Mouse (Mus musculus) stomach, postnatal 0 days (tissue): ENCODE results near the gene Mal. TPM values are rescaled to one million over a fixed set of nuclear protein-coding genes. Genes with fewer than 3 reads are reported as not detected.

ENCODE experiments used
- ATAC-seq: fragments of 200-750 bp; cut with Nextera tagmentation; 2 replicates; pipeline ENCODE4 v1.8.0; 2017; ENCODE audit not compliant: low FRiP score, low TSS enrichment
- DNase-seq: peaks from one replicate; pipeline ENCODE4 v3.0.0-alpha.2; 2016; ENCODE audit warnings: low spot score
- H3K27ac ChIP-seq: fragments of 300-500 bp; sonication (generic); replicated peaks from 2 replicates; pipeline ENCODE4 v1.5.1; 2014; ENCODE audit warnings: mild to moderate bottlenecking, control low read depth
- H3K27me3 ChIP-seq: fragments of 300-500 bp; sonication (generic); 2 replicates; pipeline ENCODE4 v1.6.1; 2014; ENCODE audit warnings: low read length; ENCODE audit not compliant: control insufficient read depth, insufficient read depth
- H3K36me3 ChIP-seq: fragments of 300-500 bp; sonication (generic); 2 replicates; pipeline ENCODE4 v1.6.1; 2014; ENCODE audit warnings: low read length, mixed read lengths; ENCODE audit not compliant: control insufficient read depth, insufficient read depth
- H3K4me1 ChIP-seq: fragments of 300-500 bp; sonication (generic); replicated peaks from 2 replicates; pipeline ENCODE4 v1.6.1; 2014; ENCODE audit warnings: antibody characterized with exemption; ENCODE audit not compliant: control insufficient read depth, insufficient read depth
- H3K4me2 ChIP-seq: fragments of 300-500 bp; sonication (generic); replicated peaks from 2 replicates; pipeline ENCODE4 v1.6.1; 2014; ENCODE audit warnings: low read depth, mild to moderate bottlenecking, control low read depth, moderate library complexity
- H3K4me3 ChIP-seq: fragments of 300-500 bp; sonication (generic); 2 replicates; pipeline ENCODE4 v1.5.1; 2014; ENCODE audit warnings: low read depth, low read length, control low read depth
- H3K9ac ChIP-seq: fragments of 300-500 bp; sonication (generic); 2 replicates; pipeline ENCODE4 v1.6.1; 2014; ENCODE audit warnings: mild to moderate bottlenecking, low read length, control low read depth, mixed read lengths
- H3K9me3 ChIP-seq: fragments of 300-500 bp; sonication (generic); 2 replicates; pipeline ENCODE4 v1.6.1; 2016; ENCODE audit warnings: low read length; ENCODE audit not compliant: control insufficient read depth
- CTCF ChIP-seq: IDR thresholded peaks from 2 replicates; pipeline ENCODE4 v1.5.1; 2016; ENCODE audit warnings: antibody characterized with exemption, low read depth, mild to moderate bottlenecking, moderate library complexity
- EP300 ChIP-seq: optimal IDR thresholded peaks from 2 replicates; pipeline ENCODE3; 2016; ENCODE audit warnings: antibody characterized with exemption
- WGBS: fragments of 180-500 bp; shearing (Covaris S2); extraction: QIAGEN DNeasy Blood & Tissue Kit; methylation state at CpG from one replicate; pipeline ENCODE4 v1.1.7; 2014; 5-methylcytosine and 5-hydroxymethylcytosine counted together
- polyA plus RNA-seq: library from polyadenylated mRNA; unstranded; fragments of >200 nt; fragmentation: Nextera tagmentation; extraction: Ambion mirVana; gene quantifications from 2 replicates; pipeline ENCODE4 v1.2.1, GENCODE M21; 2015

Gene Mal
- polyA plus RNA-seq, 1 experiment from 2014 or later, result 192 TPM

DNA sequence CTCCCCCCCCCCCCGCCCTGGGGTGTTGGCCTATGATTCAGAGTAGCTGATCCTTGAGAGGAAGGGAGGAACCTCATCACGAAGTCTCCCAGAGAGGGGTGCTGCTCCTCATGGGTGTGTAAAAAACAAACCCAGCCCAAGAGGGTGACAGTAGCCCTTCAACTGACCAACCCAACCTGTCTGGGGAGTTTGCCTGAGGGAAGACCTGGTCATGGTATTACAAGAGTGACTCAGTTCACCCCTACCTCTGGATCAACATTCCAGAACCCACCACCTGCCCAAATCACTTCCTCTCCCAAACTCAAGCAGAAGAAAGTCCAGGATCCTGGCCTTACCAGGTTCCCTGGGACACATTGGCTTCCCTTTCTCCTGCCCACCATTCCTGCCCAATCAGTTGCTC lies 6.2 kb upstream of the Mal start:
- H3K4me1 ChIP-seq, result no peaks in the 10 kb centered on the region
- H3K4me3 ChIP-seq, result no peak overlapping the region
- H3K27ac ChIP-seq, result no peak overlapping the region
- WGBS, result 40% methylated on average over 1 of the region's 2 CpGs
- H3K27me3 ChIP-seq, result no peaks in the 10 kb centered on the region
- no peak for DNase-seq
- no peaks in the 10 kb centered on the region for H3K36me3 ChIP-seq
- H3K9ac ChIP-seq, result no peak overlapping the region
- no peak overlapping the region for H3K4me2 ChIP-seq
- ATAC-seq, result 0 out of 2 replicates have a peak, but pooled peaks have one; percentile 30
- no peaks in the 10 kb centered on the region for H3K9me3 ChIP-seq
- no peak for TF ChIP-seq CTCF
- TF ChIP-seq EP300, result no peak

GRCm38 (mm10) chr2:127655419-127655818 lies 1.1 kb downstream of the Mal start:
- Histone ChIP-seq H3K36me3 (no peaks in the 10 kb centered on the region), H3K4me2 (peak overlapping the region; percentile 70), H3K4me3 (peak overlapping the region; percentile 43), H3K27ac (peak overlapping the region; percentile 73), H3K9ac (peak overlapping the region; percentile 51), H3K9me3 (no peaks in the 10 kb centered on the region), H3K27me3 (no peaks in the 10 kb centered on the region), H3K4me1 (no peaks in the 10 kb centered on the region)
- DNase-seq (peak; percentile 23), ATAC-seq (no peak)
- TF ChIP-seq EP300 (no peak), CTCF (no peak)
- WGBS, result 10% methylated on average over 9 of the region's 9 CpGs

DNA sequence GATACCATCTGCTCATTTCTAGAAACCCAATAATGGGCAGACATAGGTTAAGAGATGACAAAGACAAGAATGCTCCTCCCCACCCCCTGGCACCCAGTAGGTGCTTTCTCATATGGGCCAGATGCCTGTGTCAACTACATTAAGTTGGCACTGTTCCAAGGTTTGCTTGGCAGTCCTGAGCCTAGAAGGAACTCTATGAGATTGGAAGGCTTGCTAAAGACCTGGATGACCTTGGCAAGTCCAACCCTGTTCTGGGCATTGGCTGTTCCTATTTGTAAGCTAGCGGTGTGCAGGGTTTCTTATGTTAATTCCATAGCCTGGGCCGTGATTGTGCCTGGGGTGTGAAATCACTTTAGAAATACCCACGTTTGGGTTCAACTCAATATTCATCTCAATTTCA lies 1.7 kb downstream of the Mal start:
- ATAC-seq, result peak; percentile 41
- Histone ChIP-seq H3K9ac (peak overlapping the region; percentile 51; the same call in 1 of the 2 replicates), H3K9me3 (no peaks in the 10 kb centered on the region), H3K27ac (peak overlapping the region; percentile 73; the same call in 1 of the 2 replicates), H3K4me3 (peak overlapping the region; percentile 43), H3K36me3 (no peaks in the 10 kb centered on the region), H3K4me2 (peak overlapping the region; percentile 70; the same call in 1 of the 2 replicates), H3K4me1 (no peaks in the 10 kb centered on the region), H3K27me3 (no peaks in the 10 kb centered on the region)
- TF ChIP-seq CTCF, result no peak
- no peak for TF ChIP-seq EP300
- DNase-seq, result peak; percentile 23
- 51% methylated on average over 3 of the region's 3 CpGs for WGBS

GRCm38 (mm10) chr2:127652805-127653204 lies 3.7 kb downstream of the Mal start:
- no peak overlapping the region for H3K4me3 ChIP-seq
- peak overlapping the region; percentile 4; the same call in 1 of the 2 replicates for H3K27ac ChIP-seq
- ATAC-seq, result no peak
- 67% methylated on average over 2 of the region's 2 CpGs for WGBS
- no peaks in the 10 kb centered on the region for H3K27me3 ChIP-seq
- H3K36me3 ChIP-seq, result no peaks in the 10 kb centered on the region
- no peak overlapping the region for H3K4me2 ChIP-seq
- peak; percentile 18 for DNase-seq
- H3K9me3 ChIP-seq, result no peaks in the 10 kb centered on the region
- no peak overlapping the region; the same call in 1 of the 2 replicates for H3K9ac ChIP-seq
- no peaks in the 10 kb centered on the region for H3K4me1 ChIP-seq
- no peak for TF ChIP-seq EP300
- TF ChIP-seq CTCF, result no peak

DNA sequence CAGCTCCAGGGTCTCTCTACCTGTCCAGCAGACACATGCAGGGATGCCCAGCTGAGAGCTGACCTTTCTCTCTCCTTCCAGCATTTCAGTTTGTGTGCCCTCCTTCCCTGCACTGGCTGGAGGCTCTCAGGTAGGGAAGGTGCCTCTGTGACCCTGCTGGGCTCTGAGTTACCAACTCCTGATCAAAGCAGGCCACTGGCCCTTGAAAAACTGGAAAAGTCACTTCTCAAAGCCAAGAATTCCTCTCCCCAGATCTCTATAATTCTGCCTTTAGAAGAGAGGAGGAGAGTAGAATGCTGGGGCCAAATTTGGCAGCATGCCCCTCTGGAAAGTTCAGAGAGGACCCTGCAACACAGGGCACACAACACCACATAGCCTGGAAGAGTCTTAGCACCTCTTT lies 4.2 kb downstream of the Mal start:
- TF ChIP-seq EP300 (no peak), CTCF (no peak)
- peak overlapping the region; percentile 4 for H3K27ac ChIP-seq
- no peaks in the 10 kb centered on the region for H3K4me1 ChIP-seq
- no peak for ATAC-seq
- H3K9me3 ChIP-seq, result no peaks in the 10 kb centered on the region
- no peak overlapping the region for H3K9ac ChIP-seq
- H3K27me3 ChIP-seq, result no peaks in the 10 kb centered on the region
- H3K4me3 ChIP-seq, result no peak overlapping the region
- no peaks in the 10 kb centered on the region for H3K36me3 ChIP-seq
- peak; percentile 13 for DNase-seq
- H3K4me2 ChIP-seq, result no peak overlapping the region

- no peak for TF ChIP-seq CTCF
- no peak for TF ChIP-seq EP300
- H3K4me2 ChIP-seq, result no peak overlapping the region
- H3K36me3 ChIP-seq, result no peaks in the 10 kb centered on the region
- no peak overlapping the region for H3K4me3 ChIP-seq
- no peaks in the 10 kb centered on the region for H3K9me3 ChIP-seq
- no peaks in the 10 kb centered on the region for H3K27me3 ChIP-seq
- H3K4me1 ChIP-seq, result no peaks in the 10 kb centered on the region
- WGBS, result 72% methylated on average over 5 of the region's 5 CpGs
- H3K27ac ChIP-seq, result peak overlapping the region; percentile 49; the same call in 1 of the 2 replicates
- no peak for ATAC-seq
- no peak overlapping the region for H3K9ac ChIP-seq
- no peak for DNase-seq
Observed at GRCm38 (mm10) chr2:127651601-127652000, 4.9 kb downstream of the Mal start.
